Mouse (Mus musculus) spleen, embryonic (tissue): ENCODE data around the gene Ptx4.

Source experiments
- CTCF ChIA-PET: fragments of 350-600 bp; sonication (Branson Sonifier 250); formaldehyde crosslinking; loops from one replicate; lab custom pipeline; 2022; lab: Charles Lee

Ptx4 gene

GRCm38 (mm10) chr17:25114908-25115645, 5.5 kb upstream of the Ptx4 start:
- CTCF ChIA-PET, result interaction anchor here (0.6 to 0.8 kb wide), 2 partner anchors 16 to 67 kb away, joined by 4 to 5 read pairs; no protein-coding TSS in a partner anchor

- CTCF ChIA-PET, result interaction anchor here (0.6 to 1.1 kb wide), 3 partner anchors 17 to 127 kb away, joined by 4 to 10 read pairs (median 5); no protein-coding TSS in a partner anchor
Measured at GRCm38 (mm10) chr17:25115664-25116432, 4.7 kb upstream of the Ptx4 start, which contains the start of gene Telo2. Telo2 (minus strand) TSS chr17:25115967.

GRCm38 (mm10) chr17:25117263-25117662, 3.3 kb upstream of the Ptx4 start:
- CTCF ChIA-PET, result no interaction called here

GRCm38 (mm10) chr17:25123979-25124378, 3.4 kb downstream of the Ptx4 start:
- CTCF ChIA-PET, result no interaction called here

GRCm38 (mm10) chr17:25125442-25126060, 5.0 kb downstream of the Ptx4 start:
- CTCF ChIA-PET, result interaction anchor here (0.6 kb wide), 1 partner anchor 115 kb away, joined by 3 read pairs; the partner anchor contains the start of genes Gnptg and Tsr3

- CTCF ChIA-PET, result no interaction called here
Measured at GRCm38 (mm10) chr17:25127079-25127478, 6.5 kb downstream of the Ptx4 start.

- CTCF ChIA-PET, result no interaction called here
Measured at GRCm38 (mm10) chr17:25127681-25128080, 7.1 kb downstream of the Ptx4 start.

GRCm38 (mm10) chr17:25130060-25130459, 9.5 kb downstream of the Ptx4 start:
- CTCF ChIA-PET, result interaction anchor here (0.6 kb wide), 1 partner anchor 152 kb away, joined by 5 read pairs; no protein-coding TSS in a partner anchor

- CTCF ChIA-PET, result interaction anchor here (0.6 kb wide), 1 partner anchor 199 kb away, joined by 5 read pairs; no protein-coding TSS in a partner anchor
Measured at GRCm38 (mm10) chr17:25133275-25133698, 12.7 kb downstream of the Ptx4 start, which contains the start of gene Clcn7. Clcn7 (plus strand) TSS chr17:25133391.

- CTCF ChIA-PET, result no interaction called here
Measured at GRCm38 (mm10) chr17:25135622-25136021, 15.1 kb downstream of the Ptx4 start.

GRCm38 (mm10) chr17:25138803-25139202, 18.2 kb downstream of the Ptx4 start:
- CTCF ChIA-PET, result no interaction called here

GRCm38 (mm10) chr17:25139960-25140359, 19.4 kb downstream of the Ptx4 start:
- CTCF ChIA-PET, result no interaction called here

GRCm38 (mm10) chr17:25162161-25162560, 41.6 kb downstream of the Ptx4 start, which contains the start of gene Ccdc154:
Ccdc154 (plus strand) TSS chr17:25162461.
- CTCF ChIA-PET, result no interaction called here

GRCm38 (mm10) chr17:25163387-25163786, 42.8 kb downstream of the Ptx4 start:
- CTCF ChIA-PET, result no interaction called here

GRCm38 (mm10) chr17:25164770-25165169, 44.2 kb downstream of the Ptx4 start:
- CTCF ChIA-PET, result no interaction called here

- CTCF ChIA-PET, result no interaction called here
Measured at GRCm38 (mm10) chr17:25165970-25166671, 45.6 kb downstream of the Ptx4 start.

GRCm38 (mm10) chr17:25169706-25170105, 49.1 kb downstream of the Ptx4 start:
- CTCF ChIA-PET, result no interaction called here

GRCm38 (mm10) chr17:25172558-25172957, 52.0 kb downstream of the Ptx4 start:
- CTCF ChIA-PET, result no interaction called here
